Mouse (Mus musculus): Measurements from ENCODE around the gene Efemp2.
"Not testable (repeated sequence)": the region's sequence is repeated elsewhere in the genome, so short reads cannot be mapped to it uniquely, and the experiment has no call there.

The Efemp2 gene

DNA sequence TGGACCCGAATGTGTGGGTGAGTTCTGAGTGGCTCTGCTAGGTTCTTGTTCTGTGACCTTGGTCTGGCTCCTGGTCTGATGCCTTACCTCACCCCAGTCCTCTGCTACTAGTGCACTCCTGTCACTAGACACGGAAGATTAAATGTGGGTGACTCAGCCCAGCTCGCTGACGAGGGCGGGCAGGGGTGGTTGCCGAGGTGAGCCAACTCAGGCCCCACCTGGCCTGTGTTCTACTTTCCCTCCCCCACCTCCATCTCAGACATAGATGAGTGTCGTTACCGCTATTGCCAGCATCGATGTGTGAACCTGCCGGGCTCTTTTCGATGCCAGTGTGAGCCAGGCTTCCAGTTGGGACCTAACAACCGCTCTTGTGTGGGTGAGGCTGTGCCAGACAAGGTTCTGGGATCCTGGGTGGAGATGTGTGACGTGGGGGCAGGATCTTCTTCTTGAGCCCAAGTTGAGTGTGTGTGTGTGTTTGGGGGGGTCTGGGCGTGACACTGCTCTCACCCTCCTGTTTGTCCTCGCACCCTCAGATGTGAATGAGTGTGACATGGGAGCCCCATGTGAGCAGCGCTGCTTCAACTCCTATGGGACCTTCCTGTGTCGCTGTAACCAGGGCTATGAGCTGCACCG is 4.0 kb downstream of the Efemp2 start:
- DNase-seq (ENCODE audit: low spot score): no peak

DNA sequence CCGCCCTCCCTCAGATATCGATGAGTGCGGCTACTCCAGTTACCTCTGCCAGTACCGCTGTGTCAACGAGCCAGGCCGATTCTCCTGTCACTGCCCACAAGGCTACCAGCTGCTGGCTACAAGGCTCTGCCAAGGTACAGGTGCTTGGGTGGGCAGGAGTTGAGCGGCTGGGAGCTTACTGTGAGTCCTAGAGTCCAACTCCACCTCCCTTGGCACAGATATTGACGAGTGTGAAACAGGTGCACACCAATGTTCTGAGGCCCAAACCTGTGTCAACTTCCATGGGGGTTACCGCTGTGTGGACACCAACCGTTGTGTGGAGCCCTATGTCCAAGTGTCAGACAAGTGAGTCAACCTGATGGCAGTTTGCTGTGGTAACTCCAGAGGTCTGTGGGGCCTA is 6.3 kb downstream of the Efemp2 start:
- DNase-seq (ENCODE audit: low spot score): no peak

DNA sequence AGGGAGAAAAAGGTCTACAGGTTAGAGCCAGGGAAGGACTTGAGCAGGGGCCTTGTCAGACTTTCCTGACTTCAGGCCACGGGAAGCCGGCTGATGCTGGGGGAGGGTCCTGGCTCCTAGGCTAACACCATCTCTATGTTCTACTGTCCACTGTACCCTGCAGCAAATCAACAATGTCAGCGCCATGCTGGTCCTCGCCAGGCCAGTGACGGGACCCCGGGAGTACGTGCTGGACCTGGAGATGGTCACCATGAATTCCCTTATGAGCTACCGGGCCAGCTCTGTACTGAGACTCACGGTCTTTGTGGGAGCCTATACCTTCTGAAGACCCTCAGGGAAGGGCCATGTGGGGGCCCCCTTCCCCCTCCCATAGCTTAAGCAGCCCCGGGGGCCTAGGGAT is 7.6 kb downstream of the Efemp2 start:
- DNase-seq (ENCODE audit: low spot score): no peak

DNA sequence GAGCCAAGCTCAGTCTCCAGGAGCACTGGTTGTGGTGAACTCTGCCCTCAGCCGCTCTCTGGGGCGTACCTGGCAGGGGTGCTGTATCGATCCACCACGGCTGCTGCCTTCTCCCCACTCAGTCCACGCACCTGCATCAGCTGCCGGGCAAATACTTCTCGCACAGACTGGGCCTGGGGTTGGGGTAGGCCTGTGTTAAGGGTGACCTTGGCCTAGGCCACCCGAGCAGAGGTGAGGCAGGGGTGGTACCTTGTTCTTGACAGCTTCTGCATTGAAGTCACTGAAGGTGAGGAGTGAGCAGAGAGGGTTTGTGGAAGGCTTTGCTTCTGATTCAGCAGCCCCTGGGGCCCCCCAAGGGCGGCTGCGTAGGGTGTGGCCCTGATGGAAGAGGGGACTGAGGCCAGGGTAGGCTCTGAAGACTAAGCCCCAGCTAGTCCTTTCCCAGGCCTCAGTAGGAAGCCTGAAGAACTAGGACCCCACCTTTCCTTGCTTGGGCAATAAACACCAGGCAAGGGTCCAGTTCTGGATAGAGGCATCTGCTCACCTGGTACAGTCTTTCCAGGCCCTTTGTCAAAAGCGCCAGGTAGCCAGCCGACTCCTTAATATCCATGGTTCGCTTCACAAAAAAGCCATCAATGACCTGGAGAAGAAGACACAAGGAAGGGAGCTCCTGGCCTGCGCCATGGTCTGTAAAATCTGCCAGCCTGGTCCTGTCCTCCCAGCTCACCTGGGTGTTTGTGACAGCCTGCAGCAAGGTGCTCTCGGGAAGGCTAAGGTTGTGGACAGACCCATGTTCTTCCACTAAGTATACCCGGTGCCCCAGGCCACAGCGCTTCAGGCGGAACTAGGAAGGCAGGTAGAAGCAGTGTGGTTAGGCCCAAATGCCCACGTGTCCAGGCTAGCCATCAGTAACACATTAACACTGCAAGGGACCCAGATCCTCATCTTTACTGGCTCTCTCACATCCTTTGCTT is 9.9 kb downstream of the Efemp2 start:
- DNase-seq (ENCODE audit: low spot score): no peak

DNA sequence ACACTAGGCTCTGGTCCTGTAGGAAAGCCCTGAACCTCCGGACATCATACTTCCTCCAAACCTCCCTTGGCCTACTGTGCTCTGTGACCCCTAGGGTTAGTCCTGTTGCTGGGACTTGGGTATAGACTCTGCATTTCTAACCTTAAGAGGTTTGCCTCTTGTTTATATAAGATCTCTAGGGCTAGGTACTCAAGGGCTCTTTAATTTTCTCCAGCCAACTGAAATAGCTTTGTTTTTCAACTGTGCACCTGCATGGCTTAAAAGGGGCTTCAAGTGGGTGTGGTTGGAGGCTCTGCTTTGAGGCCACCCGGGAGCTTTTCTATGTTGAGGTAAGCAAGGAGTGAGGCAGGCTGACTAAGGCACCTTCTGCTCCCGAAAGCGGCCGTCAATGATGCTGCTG is 10.7 kb downstream of the Efemp2 start:
- DNase-seq (ENCODE audit: low spot score): no peak

DNA sequence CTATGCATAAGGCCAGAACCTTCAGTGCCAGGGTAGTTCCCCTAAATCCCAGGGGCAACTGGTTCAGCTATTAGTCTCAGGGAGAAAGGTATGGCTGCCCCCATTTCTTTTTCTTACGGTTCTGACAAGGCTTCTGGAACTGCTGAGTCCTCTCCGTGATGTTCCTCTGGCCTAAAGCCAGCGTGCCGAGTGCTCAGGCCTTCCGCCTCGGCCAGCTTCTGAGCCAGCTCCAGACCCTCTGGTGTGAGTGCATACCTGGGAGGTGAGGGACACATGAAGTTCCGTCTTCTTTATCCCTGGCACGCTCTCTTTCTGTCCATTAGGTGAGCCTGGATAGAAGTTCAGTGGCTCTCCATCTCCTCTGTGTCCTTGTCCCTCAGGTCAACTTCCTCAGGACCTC is 11.6 kb downstream of the Efemp2 start:
- no peak for DNase-seq (ENCODE audit: low spot score)

DNA sequence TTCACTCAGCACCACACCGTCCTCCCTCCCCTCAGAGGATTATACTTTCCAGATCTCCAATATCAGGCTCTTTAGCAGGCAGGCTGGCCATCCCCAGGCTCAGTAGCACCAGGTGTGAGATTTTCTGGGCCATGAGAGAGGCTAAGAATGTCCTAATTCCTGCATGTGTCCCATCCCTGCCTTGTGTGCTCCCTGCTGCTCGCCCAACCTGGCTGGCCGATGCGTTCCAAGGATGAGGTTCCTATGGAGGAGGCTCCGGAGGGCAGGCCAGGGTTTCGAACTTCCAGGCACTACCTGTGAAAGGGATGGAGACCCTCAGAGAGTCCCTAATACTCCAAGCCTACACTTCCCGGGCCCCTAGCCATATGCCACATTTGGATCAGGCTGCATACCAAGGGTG is 12.1 kb downstream of the Efemp2 start:
- DNase-seq (ENCODE audit: low spot score): no peak

DNA sequence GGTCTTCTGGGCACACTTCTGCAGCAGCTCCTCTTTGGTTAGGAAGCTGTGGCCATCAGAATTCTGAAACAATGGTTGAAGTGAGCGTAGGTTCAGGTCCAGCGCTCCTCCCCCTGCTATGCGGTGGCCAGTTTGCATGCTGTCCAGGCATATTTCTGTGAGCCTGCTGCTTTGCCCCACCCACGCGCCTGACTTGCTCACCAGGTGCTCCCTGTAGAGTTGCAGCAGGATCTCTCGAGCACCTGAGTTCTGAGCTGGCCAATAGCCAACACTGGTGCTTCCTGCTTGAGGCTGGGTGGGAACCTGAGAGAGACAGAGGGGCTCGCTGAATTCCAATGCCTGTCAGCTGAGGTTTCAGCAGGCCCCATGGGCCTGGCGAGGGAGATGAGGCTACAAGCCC is 12.5 kb downstream of the Efemp2 start:
- no peak for DNase-seq (ENCODE audit: low spot score)

DNA sequence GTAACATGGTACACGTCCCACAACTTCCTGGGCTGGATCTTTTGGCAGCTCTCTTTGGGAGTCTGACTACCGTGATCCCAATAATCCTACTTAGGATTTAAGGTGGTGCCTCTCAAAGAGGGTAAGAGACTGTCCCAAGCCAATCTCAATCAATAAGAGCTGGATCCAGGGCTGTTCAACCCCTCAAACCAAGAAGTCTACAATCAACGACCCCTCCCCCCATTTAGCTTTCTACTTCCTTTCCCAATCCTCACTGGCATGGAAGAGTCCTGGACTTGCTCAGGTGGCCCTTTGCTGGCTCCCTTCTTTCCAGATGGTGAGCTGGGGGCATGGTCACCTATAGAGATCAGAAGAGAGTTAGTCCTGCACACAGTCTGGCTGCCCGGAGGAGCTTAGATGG is 13.0 kb downstream of the Efemp2 start:
- no peak for DNase-seq (ENCODE audit: low spot score)

DNA sequence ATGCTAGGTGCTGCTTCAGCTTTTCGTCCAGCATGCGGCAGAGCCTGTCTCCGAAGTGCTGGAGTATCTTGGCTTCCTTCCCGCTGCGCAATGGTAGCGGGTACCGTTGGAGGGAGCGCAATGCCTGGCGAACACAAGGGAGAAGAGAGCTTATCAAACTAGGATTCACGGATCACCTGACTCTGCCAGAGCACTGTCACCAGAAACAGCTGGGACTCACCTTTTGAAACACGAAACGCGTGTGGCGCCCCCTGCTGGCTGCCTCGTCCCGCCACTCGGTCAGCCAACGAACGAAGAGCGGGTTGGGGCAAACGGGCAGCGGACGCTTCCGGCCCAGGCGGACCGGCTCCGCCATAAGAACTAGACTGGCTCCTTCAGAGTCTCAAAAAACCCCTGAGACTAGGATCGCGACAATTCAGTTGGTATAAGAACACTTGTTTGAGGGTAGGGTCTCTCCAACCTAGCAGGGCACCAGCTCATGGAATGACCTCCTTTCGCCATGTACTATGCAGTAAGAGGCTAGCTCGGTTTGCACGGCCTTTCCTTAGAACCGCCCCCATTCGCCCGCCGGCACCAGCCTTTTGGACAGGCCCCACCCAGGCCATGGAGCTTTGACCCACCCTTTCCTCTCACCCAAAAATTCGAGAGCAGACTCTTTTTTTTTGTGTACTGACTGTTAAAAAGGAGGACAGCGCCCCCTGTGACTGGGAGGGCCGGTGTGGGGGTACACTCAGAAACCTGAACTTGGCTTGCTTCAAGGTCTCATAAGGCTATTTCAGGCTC is 14.2 kb downstream of the Efemp2 start, which contains the start of gene Mus81:
Gene Mus81, minus strand, starts transcription at position 635 of the 783 bp plus-strand sequence.
- DNase-seq (ENCODE audit: low spot score): peak; percentile 98

DNA sequence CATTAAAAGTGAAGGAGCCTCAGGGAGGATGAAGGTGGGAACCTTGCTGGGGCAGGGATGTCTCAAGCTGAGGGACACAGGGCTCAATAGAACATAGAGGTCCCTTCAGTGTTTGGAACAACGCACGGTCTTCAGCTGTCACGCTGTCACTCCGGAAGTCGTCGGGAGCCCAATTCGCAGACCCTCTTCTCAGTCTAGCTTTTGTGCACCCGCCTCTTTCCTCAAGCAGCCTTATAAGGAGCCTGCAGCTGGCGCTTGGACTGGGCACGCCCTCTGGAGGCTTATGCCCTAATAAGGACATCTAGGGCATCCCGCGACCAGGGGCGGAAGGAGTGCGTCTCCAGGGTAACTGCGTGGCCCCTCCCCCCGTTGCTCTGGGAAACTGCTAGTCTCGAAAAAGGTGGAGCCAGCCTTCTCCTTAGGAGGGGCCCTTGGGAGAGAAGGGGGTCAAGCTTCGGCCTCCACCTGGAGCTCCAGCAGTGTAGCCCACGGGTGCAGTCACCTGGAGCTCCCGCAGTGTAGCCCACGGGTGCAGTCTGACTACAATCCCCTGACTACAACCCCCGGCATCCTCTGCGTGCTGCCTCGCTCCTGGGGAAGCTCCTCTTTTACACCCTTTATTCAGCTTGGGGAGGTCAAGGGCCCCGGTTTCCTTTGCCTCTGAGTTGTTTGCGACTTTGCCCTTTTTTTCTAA is 15.3 kb downstream of the Efemp2 start:
- DNase-seq (ENCODE audit: low spot score): peak; percentile 100

DNA sequence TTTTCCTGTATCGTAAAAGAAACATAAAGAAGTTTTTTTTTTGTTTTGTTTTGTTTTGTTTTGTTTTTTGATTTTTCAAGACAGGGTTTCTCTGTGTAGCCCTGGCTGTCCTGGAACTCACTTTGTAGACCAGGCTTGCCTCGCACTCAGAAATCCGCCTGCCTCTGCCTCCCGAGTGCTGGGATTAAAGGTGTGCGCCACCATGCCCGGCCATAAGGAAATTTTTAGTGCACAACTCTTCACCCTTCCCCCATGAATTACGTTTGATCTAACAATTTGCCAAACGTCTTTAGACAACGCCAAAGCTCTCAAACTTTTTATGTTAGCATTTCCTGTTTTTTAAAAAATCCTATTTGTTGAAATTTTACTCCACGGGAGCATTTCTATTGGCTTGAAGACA is 16.0 kb downstream of the Efemp2 start:
- DNase-seq (ENCODE audit: low spot score): not testable (repeated sequence)

DNA sequence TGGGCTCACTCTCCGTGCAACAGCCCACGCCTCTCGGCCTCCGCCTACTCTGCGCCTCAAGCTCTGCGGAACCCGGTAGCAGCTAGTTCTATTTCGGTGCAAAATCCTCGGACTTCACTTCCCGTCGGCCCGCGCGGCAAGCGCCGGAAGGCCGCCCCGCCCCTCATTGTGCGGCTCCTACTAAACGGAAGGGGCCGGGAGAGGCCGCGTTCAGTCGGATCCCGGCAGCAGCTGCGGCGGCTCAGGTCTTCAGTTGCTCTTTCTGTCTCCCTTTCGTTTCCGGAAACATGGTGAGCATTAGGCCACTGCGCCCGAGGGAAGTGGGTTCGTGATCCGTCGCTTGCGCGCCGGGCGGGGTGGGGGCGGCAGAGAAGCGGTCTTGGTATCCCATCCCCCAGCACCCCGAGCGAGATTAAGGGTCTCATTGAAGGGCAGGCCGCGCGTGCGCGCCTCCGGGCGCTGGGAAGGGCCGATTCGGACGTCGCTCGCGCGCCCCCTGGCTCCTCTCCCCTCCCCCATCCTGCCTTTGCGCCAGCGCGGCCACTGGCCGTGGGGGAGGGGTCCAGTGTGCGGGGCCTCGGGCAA is 16.7 kb downstream of the Efemp2 start, which contains the start of gene Cfl1:
Gene Cfl1, plus strand, starts transcription at position 143 of the 585 bp plus-strand sequence.
- DNase-seq (ENCODE audit: low spot score): peak; percentile 97

DNA sequence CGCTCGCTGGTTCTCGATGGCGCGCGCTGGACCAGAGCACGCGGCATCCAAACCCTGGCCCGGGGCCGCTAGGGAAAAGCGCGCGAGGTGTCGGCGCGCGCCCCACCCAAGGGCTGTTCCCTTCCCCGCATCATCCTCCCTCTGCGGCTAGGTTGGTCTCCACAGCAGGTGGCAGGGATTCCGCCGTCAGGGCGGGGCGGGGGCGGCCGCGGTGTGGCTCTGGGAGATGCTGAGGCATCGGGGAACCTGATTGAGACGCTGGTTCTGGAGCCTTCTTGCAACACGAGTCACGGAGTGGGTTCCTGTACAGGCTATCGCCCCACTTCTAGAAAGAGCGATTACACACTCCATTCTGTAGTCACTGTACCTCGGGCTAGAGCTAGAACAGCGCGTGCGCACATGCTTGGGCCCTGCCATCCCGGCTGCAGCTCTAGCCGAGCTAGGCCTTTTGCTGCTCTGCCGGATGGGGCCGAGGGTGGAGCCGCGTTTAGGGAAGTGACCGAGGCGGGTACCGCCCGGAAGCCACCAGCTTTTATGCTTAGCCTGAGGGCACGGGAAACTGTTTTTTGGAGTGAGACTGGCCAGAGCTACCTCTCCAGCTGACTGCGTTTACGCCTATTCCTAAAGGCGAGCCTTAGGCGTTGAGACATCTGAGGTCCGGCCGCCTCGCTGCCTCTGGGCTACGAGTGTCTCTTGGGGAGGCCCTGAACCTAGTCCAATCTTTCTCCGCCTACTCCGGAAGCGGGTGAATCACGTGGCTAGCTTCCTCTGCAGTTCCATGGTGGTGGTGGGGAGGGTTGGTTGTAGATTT is 17.3 kb downstream of the Efemp2 start:
- peak; percentile 86 for DNase-seq (ENCODE audit: low spot score)

DNA sequence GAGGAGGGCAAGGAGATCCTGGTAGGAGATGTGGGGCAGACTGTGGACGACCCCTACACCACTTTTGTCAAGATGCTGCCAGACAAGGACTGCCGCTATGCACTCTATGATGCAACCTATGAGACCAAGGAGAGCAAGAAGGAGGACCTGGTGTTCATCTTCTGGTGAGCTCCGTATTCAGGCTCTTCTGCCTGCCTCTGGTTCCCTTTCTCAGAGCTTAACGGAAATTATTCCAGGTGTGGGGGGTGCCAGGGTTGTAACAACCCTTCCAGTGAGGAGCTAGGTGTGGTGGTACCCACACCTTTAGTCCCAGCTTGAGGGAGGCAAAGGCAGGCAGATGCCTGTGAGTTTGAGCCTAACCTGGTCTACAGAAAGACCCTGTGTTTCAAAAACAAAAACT is 18.9 kb downstream of the Efemp2 start:
- no peak for DNase-seq (ENCODE audit: low spot score)

DNA sequence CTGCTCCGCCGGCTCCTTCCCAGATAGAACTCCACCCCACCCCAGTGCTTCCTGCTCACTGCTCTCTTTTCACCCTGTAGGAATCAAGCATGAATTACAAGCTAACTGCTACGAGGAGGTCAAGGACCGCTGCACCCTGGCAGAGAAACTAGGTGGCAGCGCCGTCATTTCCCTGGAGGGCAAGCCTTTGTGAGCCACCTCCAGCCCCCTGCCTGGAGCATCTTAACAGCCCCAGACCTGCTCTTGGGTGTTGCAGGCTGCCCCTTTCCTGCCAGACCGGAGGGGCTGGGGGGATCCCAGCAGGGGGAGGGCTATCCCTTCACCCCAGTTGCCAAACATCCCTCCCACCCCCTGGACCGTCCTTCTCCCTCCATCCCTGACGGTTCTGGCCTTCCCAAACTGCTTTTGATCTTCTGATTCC is 19.6 kb downstream of the Efemp2 start:
- not testable (repeated sequence) for DNase-seq (ENCODE audit: low spot score)

DNA sequence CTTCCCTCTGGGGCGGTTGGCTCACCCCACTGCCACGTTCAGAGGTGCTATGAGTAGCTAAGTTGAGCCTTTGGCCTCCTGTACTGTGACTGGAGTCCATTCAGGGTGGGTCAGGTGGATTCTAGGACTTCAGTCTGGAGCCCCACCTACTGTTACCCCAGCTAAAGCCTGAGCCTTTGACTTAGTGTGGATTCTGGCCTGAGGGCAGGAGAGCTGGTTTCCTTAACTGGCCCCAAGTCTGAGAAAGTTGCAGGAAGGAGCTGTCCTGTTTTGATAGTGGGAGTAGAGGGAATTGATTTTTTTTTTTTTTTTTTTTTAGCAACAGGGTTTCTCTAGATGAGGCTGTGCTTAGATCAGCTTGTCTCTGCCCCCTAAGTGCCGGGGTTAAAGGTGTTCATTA is 20.6 kb downstream of the Efemp2 start:
- DNase-seq (ENCODE audit: low spot score): no peak

DNA sequence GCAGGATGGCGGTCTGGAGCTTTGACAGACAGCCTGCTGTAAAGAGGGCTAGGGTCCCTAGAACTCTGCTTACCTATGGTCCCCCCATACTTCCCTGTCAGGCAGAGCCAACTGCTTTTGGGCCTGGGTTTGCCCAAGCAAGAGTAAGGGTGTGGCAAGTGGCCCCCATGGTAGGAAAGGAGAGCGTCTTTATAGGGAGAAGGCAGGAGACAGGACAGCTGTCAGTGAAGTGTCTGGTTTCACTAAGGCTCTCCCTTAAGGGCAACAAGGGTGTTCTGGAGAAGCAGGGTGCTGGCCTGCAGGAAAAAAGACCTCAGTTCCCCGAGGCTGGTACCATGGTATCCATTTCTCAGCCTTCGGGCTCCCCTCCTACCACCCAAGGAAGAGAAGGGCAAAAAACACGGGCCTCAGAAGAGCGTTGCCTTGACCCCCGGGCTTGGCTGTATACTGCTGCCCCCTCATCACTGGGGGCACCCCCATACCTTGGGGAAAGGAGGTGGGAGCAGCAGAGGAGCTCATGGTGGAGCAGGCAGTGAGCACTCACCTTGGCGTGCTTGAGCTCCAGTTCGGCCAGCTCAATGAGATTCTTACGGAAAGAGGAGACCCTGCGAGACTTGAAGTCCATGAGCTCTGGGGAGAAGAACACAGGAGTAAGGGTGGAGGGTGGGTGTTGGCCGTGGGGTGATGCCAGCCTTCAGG is 21.7 kb downstream of the Efemp2 start:
- DNase-seq (ENCODE audit: low spot score): no peak

DNA sequence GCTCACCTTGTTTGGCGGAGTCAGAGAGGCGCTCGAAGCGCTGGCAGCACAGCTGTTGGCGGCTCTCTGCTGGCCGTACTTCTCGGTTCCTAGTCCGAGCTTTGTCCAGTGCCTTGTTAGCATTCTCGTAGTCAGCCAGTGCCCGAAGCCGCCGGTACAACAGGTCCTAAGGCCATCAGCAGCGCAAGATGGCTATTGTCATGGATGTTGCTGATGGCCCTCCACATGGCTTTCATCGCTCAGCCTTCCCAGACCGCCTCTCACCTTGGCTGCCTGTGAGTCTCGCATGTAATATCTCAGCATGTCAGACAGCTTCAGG is 22.3 kb downstream of the Efemp2 start:
- no peak for DNase-seq (ENCODE audit: low spot score)

DNA sequence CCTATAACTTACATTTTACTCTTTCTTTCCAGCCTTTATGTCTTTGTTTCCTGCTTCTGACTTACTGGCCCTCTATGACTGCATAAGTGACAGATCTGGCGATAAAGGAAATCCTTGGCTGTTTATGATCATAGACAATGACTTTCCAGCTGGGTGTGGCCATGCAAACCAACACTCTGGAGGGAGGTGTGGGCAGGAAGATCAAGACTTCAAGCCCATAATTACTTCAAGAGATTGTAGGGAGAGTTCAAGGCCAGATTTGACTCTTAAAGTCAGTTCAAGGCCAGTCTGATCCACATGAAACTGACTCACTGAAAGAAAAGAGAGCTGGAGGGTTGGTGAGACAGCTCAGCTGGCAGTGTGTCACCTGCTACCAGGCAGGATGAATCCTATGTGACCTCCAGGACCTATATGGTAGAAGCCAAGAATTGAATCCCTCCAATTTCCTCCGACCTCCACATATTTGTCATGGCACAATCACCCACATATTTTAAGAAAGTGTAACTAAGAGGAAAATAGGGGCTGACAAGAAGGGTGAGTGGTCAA is 26.6 kb downstream of the Efemp2 start:
- no peak for DNase-seq (ENCODE audit: low spot score)
